Mouse (Mus musculus) ovary, postnatal 36 days (tissue): ENCODE data around the gene Fbxw9.

Source experiments
- DNase-seq: peaks from one replicate; pipeline ENCODE4 v3.0.0; 2022; ENCODE audit warnings: low spot score, mixed read lengths

The Fbxw9 gene

GRCm38 (mm10) chr8:85084633-85085032, 24.8 kb downstream of the Fbxw9 start:
- DNase-seq, result no peak

GRCm38 (mm10) chr8:85086238-85086637, 26.4 kb downstream of the Fbxw9 start:
- no peak for DNase-seq

DNA sequence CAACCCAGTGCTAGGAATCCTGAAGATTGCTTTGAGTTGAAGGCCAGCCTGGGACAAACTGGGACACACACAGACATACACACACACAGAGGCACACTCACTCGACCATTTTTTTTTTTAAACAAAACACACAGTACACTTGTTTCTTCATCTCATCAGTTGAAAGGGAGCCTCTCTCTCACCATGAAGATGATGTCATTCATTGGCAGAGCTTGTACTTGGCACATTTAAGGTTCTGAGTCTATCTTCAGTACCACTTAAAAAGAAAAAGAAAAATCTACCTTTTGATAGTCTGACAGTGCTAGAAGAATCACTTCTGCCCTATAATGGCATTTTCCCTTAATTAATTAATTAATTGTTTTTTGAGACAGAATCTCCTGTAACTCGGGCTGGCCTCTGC, 28.9 kb downstream of the Fbxw9 start:
- DNase-seq, result no peak

GRCm38 (mm10) chr8:85090856-85091255, 31.0 kb downstream of the Fbxw9 start:
- no peak for DNase-seq

DNA sequence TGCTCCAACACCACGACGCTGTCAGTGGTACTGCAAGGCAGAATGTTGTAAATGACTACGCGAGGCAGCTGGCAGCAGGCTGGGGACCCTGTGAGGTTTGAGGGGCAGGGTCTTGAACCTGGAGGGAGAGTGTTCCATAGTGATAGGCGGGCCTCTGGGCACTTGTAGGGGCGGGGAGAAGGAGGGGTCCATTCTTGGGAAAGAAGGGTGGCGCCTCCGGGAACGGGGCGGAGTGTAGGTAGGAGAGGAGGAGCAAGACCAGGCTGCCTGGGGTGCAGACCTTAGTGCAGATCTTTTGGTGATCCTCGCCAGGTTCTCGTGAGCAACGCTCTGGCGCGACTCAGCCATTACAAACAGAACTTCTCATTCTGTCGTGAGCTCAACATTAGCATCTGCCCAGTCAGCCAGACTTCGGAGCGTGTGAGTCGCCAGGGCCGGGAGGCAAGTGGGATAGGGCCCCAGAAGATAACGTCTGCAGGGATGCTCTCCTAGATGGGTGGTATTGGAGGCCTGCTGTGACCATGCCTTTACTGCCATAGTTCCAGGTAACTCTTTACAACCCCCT, 31.8 kb downstream of the Fbxw9 start:
- no peak for DNase-seq

DNA sequence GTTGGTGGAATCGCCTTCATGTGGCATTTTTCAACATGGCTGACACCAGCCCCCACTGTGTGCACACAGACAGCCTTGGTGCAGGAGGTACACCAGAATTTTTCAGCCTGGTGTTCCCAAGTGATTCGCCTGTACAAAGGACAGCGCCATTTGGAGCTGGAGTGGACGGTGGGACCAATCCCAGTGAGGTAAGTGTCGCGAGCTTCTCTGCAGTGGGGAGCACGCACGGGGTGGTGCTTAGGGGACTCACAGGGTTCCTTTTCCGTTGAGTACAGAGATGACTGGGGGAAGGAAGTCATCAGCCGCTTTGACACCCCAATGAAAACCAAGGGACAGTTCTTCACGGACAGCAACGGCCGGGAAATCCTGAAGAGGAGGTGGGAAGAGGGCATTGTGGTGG, 35.2 kb downstream of the Fbxw9 start:
- DNase-seq, result no peak

GRCm38 (mm10) chr8:85095566-85095965, 35.7 kb downstream of the Fbxw9 start:
- DNase-seq, result no peak

GRCm38 (mm10) chr8:85096196-85096595, 36.3 kb downstream of the Fbxw9 start:
- DNase-seq, result no peak

DNA sequence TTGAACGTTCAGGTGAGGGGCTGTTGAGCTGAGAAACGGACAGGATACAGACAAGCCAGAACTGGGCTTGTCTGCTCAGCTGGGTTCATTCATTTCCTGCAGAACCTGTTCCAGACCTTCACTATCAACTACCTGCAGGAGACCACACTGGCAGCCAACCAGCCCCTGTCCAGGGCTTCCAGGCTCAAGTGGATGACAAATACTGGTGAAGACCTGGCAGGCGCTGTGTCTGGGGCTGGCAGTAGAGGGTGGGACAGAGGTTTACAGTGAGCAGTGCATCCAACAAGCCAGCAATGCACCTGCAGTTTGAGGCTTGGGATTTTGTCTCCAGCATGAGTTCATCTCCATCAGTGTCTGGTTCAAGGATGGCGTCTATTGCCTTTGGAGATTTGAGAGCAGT, 37.0 kb downstream of the Fbxw9 start:
- DNase-seq, result no peak

DNA sequence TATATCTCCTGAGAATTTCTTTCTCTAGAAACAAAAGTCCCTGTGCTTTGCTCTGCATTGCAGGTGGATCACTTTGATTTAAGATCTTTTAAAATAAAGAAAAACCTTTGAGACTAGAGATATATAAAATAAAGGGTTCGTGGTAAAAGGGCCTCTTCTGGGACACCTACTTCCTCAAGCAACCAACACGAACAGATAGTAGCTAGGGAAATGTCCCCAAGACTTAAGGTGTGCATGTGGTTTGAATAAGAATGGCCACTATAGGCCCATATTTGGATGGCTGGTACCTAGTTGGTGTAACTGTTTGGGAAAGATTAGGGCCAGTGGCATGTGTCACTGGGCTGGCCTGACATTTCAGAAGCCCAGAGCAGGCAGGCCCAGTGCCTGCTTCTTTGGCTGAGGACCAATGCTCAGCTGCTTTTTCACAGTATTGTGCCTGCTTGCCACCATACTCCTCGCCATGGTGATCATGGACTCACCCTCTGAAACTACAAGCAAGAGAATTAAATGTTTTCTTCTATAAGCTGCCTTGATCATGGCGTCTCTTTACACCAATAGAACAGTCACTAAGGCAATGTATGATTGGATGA, 40.3 kb downstream of the Fbxw9 start:
- DNase-seq, result no peak

DNA sequence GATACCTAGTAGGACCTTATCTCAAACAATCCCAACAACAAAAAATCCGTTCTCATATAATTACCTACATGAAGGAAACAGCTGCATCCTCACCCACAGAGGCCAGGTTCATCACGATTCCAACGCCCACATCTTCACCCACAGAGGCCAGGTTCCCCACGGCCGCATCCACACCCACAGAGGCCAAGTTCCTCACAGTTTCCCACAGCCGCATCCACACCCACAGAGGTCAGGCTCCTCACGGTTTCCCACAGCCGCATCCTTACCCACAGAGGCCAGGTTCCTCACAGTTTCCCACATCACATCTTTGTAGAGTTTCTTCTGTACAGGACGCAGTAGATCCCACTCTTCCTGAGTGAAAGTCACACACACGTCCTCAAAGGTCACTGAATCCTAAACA, 53.4 kb downstream of the Fbxw9 start:
- DNase-seq, result no peak

GRCm38 (mm10) chr8:85115501-85115900, 55.6 kb downstream of the Fbxw9 start:
- DNase-seq, result no peak
